Comparison of ENCODE assay signal across 12 mouse cellular contexts in the genomic region with DNA sequence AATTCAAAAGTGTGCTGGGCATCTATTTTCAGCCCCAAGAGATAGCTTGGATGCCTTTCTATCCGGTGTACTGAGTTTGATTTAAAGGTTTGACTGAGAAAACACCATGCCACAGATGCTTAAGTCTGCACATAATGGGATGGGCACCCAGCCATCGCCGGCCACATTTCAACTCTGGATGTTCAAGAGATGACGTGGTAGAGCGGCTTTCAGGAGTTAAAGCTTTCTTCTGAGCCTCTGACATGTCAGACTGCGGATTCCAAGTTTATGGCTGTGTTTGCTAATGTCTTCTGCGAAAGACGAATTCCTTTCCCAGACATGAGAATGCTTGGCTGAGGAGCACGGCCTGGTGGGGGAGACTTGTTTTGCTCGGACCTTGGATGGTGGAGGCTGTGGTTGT. TPM values are rescaled to one million over a fixed set of nuclear protein-coding genes. Genes with fewer than 3 reads are reported as not detected.
DNase-seq lines count a peak whose midpoint lies in the region; ATAC-seq and TF ChIP-seq lines count a peak whose summit lies in the region.
"Had no signal": no experiment of that assay in that cellular context is flagged by ENCODE, and none has a peak within 500 bp of the region (broad histone marks: within the 10 kb centered on the region; RNA-seq: fewer than 3 reads in every experiment).

No protein-coding gene starts in this region.

- no peak overlapping the region for H3K9ac ChIP-seq in embryonic facial prominence, embryonic 13.5 days
- H3K9ac ChIP-seq in kidney, postnatal 0 days (ENCODE audit: low read depth, low read length), result no peak overlapping the region
- no peak overlapping the region for H3K9ac ChIP-seq in limb, embryonic 14.5 days (ENCODE audit: low read depth, low read length, severe bottlenecking)
- H3K9ac ChIP-seq: liver, embryonic 12.5 days; midbrain, embryonic 12.5 days had no signal

- peaks cover 11% of the 10 kb centered on the region for H3K4me1 ChIP-seq in embryonic facial prominence, embryonic 13.5 days
- H3K4me1 ChIP-seq in embryonic facial prominence, embryonic 10.5 days, result peaks cover 22% of the 10 kb centered on the region
- peaks cover 9% of the 10 kb centered on the region for H3K4me1 ChIP-seq in kidney, postnatal 0 days (replicated peaks; ENCODE audit: insufficient read depth, low read length)
- H3K4me1 ChIP-seq in limb, embryonic 14.5 days (ENCODE audit: control insufficient read depth, insufficient read depth, low read length), result peaks cover 19% of the 10 kb centered on the region

- no peak for ATAC-seq in embryonic facial prominence, embryonic 13.5 days (ENCODE audit: insufficient number of reproducible peaks, insufficient read depth, low FRiP score, low TSS enrichment, low read depth)
- no peak for ATAC-seq in kidney, postnatal 0 days (replicated peaks; ENCODE audit: low FRiP score, low read depth)
- peak; percentile 55; the same call in 1 of the 2 replicates for ATAC-seq in limb, embryonic 14.5 days (ENCODE audit: low FRiP score, low read depth)
- ATAC-seq: liver, embryonic 12.5 days had no signal

- peak; percentile 24; the same call in 1 of the 2 replicates for TF ChIP-seq CTCF in kidney, postnatal 0 days (IDR thresholded peaks at IDR 0.05; ENCODE audit: low read depth)

- H3K27me3 ChIP-seq in embryonic facial prominence, embryonic 13.5 days, result no peaks in the 10 kb centered on the region
- no peaks in the 10 kb centered on the region for H3K27me3 ChIP-seq in embryonic facial prominence, embryonic 10.5 days (replicated peaks; ENCODE audit: low read depth, poor library complexity, severe bottlenecking)
- H3K27me3 ChIP-seq in kidney, postnatal 0 days (ENCODE audit: insufficient read depth, low read length), result no peaks in the 10 kb centered on the region
- no peaks in the 10 kb centered on the region for H3K27me3 ChIP-seq in limb, embryonic 14.5 days (ENCODE audit: control insufficient read depth, insufficient read depth, low read length)

- TF ChIP-seq POLR2A in limb, embryonic 14.5 days (IDR thresholded peaks at IDR 0.05; ENCODE audit: borderline replicate concordance, extremely low read depth, insufficient read depth, insufficient read length), result no peak

- 0 out of 2 replicates have a peak overlapping the region, but pooled peaks have one; percentile 4 for H3K27ac ChIP-seq in embryonic facial prominence, embryonic 13.5 days
- H3K27ac ChIP-seq in embryonic facial prominence, embryonic 10.5 days (replicated peaks), result no peak overlapping the region
- H3K27ac ChIP-seq in kidney, postnatal 0 days, result peak overlapping the region; percentile 50
- H3K27ac ChIP-seq in limb, embryonic 14.5 days (replicated peaks; ENCODE audit: low read depth, low read length), result no peak overlapping the region
- H3K27ac ChIP-seq: left cerebral cortex, adult 2 months; liver, embryonic 12.5 days; midbrain, embryonic 12.5 days had no signal

- no peaks in the 10 kb centered on the region for H3K9me3 ChIP-seq in embryonic facial prominence, embryonic 13.5 days
- no peaks in the 10 kb centered on the region for H3K9me3 ChIP-seq in embryonic facial prominence, embryonic 10.5 days
- no peaks in the 10 kb centered on the region for H3K9me3 ChIP-seq in kidney, postnatal 0 days (replicated peaks; ENCODE audit: low read length)
- H3K9me3 ChIP-seq in limb, embryonic 14.5 days (ENCODE audit: control insufficient read depth, low read length), result no peaks in the 10 kb centered on the region
- H3K9me3 ChIP-seq: liver, embryonic 12.5 days; midbrain, embryonic 12.5 days had no signal

- H3K4me3 ChIP-seq in embryonic facial prominence, embryonic 13.5 days, result no peak overlapping the region
- H3K4me3 ChIP-seq in embryonic facial prominence, embryonic 10.5 days, result no peak overlapping the region
- H3K4me3 ChIP-seq in kidney, postnatal 0 days (replicated peaks; ENCODE audit: low read depth, low read length), result no peak overlapping the region
- no peak overlapping the region for H3K4me3 ChIP-seq in limb, embryonic 14.5 days (replicated peaks; ENCODE audit: low read length)
- H3K4me3 ChIP-seq: left cerebral cortex, adult 2 months; liver, embryonic 12.5 days; midbrain, embryonic 12.5 days had no signal

- no peak for DNase-seq in embryonic facial prominence, embryonic 10.5 days (ENCODE audit: low spot score)
- peak; percentile 89 for DNase-seq in kidney, postnatal 0 days (ENCODE audit: low spot score)
- no peak for DNase-seq in kidney, adult 9 months
- peak; percentile 94 for DNase-seq in NIH3T3 (ENCODE audit: low read depth)
- peak; percentile 75 for DNase-seq in limb, embryonic 14.5 days (ENCODE audit: low spot score)
- no peak for DNase-seq in spleen, adult 12 weeks (ENCODE audit: low spot score)
- no peak for DNase-seq in c-Kit-positive CD71-positive TER-119-positive erythroid progenitor cells, embryonic 14.5 days (ENCODE audit: low spot score)
- DNase-seq: spleen, adult 18-20 months had no signal

- no peak overlapping the region for H3K4me2 ChIP-seq in embryonic facial prominence, embryonic 13.5 days
- H3K4me2 ChIP-seq in kidney, postnatal 0 days (ENCODE audit: low read length), result no peak overlapping the region
- H3K4me2 ChIP-seq in limb, embryonic 14.5 days (replicated peaks; ENCODE audit: low read depth, low read length, severe bottlenecking), result no peak overlapping the region
- H3K4me2 ChIP-seq: liver, embryonic 12.5 days; midbrain, embryonic 12.5 days had no signal

- 81% methylated on average over 10 of the region's 10 CpGs for WGBS in embryonic facial prominence, embryonic 13.5 days
- 90% methylated on average over 10 of the region's 10 CpGs for WGBS in embryonic facial prominence, embryonic 10.5 days
- 33% methylated on average over 10 of the region's 10 CpGs for WGBS in kidney, postnatal 0 days
- WGBS in limb, embryonic 14.5 days, result 47% methylated on average over 10 of the region's 10 CpGs

- H3K36me3 ChIP-seq in embryonic facial prominence, embryonic 13.5 days, result no peaks in the 10 kb centered on the region
- H3K36me3 ChIP-seq in embryonic facial prominence, embryonic 10.5 days (replicated peaks), result no peaks in the 10 kb centered on the region
- H3K36me3 ChIP-seq in kidney, postnatal 0 days (ENCODE audit: insufficient read depth, low read length), result no peaks in the 10 kb centered on the region
- H3K36me3 ChIP-seq in limb, embryonic 14.5 days (ENCODE audit: control insufficient read depth, insufficient read depth, low read length), result no peaks in the 10 kb centered on the region
- H3K36me3 ChIP-seq: liver, embryonic 12.5 days; midbrain, embryonic 12.5 days had no signal

RNA-seq across cellular contexts. Expression of gene Gadd45g, which starts 40.2 kb away (rescaled TPM):
- polyA plus RNA-seq in embryonic facial prominence, embryonic 13.5 days (2015; fragmentation: Nextera tagmentation; extraction: Ambion mirVana), result 50.6 and 55.5 TPM in 2 replicates
- polyA plus RNA-seq in embryonic facial prominence, embryonic 10.5 days (2016; fragmentation: Nextera tagmentation; extraction: Ambion mirVana), result 61.5 and 75.2 TPM in 2 replicates
- 58.0 and 60.1 TPM in 2 replicates for polyA plus RNA-seq in kidney, postnatal 0 days (2015; fragmentation: Nextera tagmentation; extraction: Ambion mirVana)
- 50.0 and 51.5 TPM in 2 replicates for polyA plus RNA-seq in limb, embryonic 14.5 days (2012; rRNA removed)
- polyA plus RNA-seq in limb, embryonic 14.5 days (2014; fragmentation: Nextera tagmentation; extraction: Ambion mirVana), result 38.1 and 43.2 TPM in 2 replicates

Comparison
In these comparisons a context has a peak if more than half of its experiments do, and no peak if none do; other contexts are left out.
1. H3K27ac ChIP-seq: peak in embryonic facial prominence, embryonic 13.5 days (single experiment) and kidney, postnatal 0 days (single experiment); none in embryonic facial prominence, embryonic 10.5 days (single experiment) and limb, embryonic 14.5 days (single experiment).
2. DNase-seq: peak in kidney, postnatal 0 days (single experiment), NIH3T3 (single experiment) and limb, embryonic 14.5 days (single experiment); none in embryonic facial prominence, embryonic 10.5 days (single experiment), kidney, adult 9 months (single experiment), spleen, adult 12 weeks (single experiment) and c-Kit-positive CD71-positive TER-119-positive erythroid progenitor cells, embryonic 14.5 days (single experiment).